Mouse (Mus musculus): ENCODE data around the gene Olfr547. TPM values are rescaled to one million over a fixed set of nuclear protein-coding genes. Genes with fewer than 3 reads are reported as not detected.
"Not testable (repeated sequence)": the region's sequence is repeated elsewhere in the genome, so short reads cannot be mapped to it uniquely, and the experiment has no call there.

Olfr547 gene
- not detected for total RNA-seq (2021)

GRCm38 (mm10) chr7:102534449-102534848, at the start of gene Olfr547:
Gene Olfr547, plus strand, starts transcription at chr7:102534749.
- DNase-seq = no peak

- DNase-seq = not testable (repeated sequence)
Observed at GRCm38 (mm10) chr7:102484766-102485165, 49.8 kb upstream of the Olfr547 start.

GRCm38 (mm10) chr7:102486105-102486504, 48.4 kb upstream of the Olfr547 start:
- DNase-seq = no peak

GRCm38 (mm10) chr7:102488161-102488560, 46.4 kb upstream of the Olfr547 start, which contains the start of gene Olfr544:
Gene Olfr544, minus strand, starts transcription at chr7:102488313.
- DNase-seq = no peak

- not testable (repeated sequence) for DNase-seq
Observed at GRCm38 (mm10) chr7:102494416-102494815, 40.1 kb upstream of the Olfr547 start.

- DNase-seq = no peak
Observed at GRCm38 (mm10) chr7:102499473-102499872, 35.1 kb upstream of the Olfr547 start, which contains the start of gene Olfr545. Gene Olfr545, minus strand, starts transcription at chr7:102499573.

- no peak for DNase-seq
Observed at GRCm38 (mm10) chr7:102501986-102502385, 32.6 kb upstream of the Olfr547 start.

GRCm38 (mm10) chr7:102506848-102507247, 27.7 kb upstream of the Olfr547 start:
- DNase-seq = peak; percentile 80

GRCm38 (mm10) chr7:102508066-102508465, 26.5 kb upstream of the Olfr547 start:
- DNase-seq = no peak

- DNase-seq = no peak
Observed at GRCm38 (mm10) chr7:102508666-102509065, 25.9 kb upstream of the Olfr547 start.

GRCm38 (mm10) chr7:102509726-102510125, 24.8 kb upstream of the Olfr547 start:
- DNase-seq = no peak

- no peak for DNase-seq
Observed at GRCm38 (mm10) chr7:102511927-102512326, 22.6 kb upstream of the Olfr547 start.

GRCm38 (mm10) chr7:102512814-102513435, 21.6 kb upstream of the Olfr547 start:
- DNase-seq = peak; percentile 92

GRCm38 (mm10) chr7:102514144-102514543, 20.4 kb upstream of the Olfr547 start:
- no peak for DNase-seq

- DNase-seq = peak; percentile 53
Observed at GRCm38 (mm10) chr7:102516261-102517050, 18.1 kb upstream of the Olfr547 start.

GRCm38 (mm10) chr7:102517051-102517335, 17.6 kb upstream of the Olfr547 start:
- no peak for DNase-seq

- no peak for DNase-seq
Observed at GRCm38 (mm10) chr7:102529052-102529451, 5.5 kb upstream of the Olfr547 start.

- DNase-seq = no peak
Observed at GRCm38 (mm10) chr7:102540596-102540995, 6.0 kb downstream of the Olfr547 start, which contains the start of gene Olfr548-ps1. Gene Olfr548-ps1, plus strand, starts transcription at chr7:102540896.

- no peak for DNase-seq
Observed at GRCm38 (mm10) chr7:102541251-102541650, 6.7 kb downstream of the Olfr547 start.

GRCm38 (mm10) chr7:102549570-102549969, 15.0 kb downstream of the Olfr547 start, which contains the start of gene Olfr549:
Gene Olfr549, plus strand, starts transcription at chr7:102549870.
- no peak for DNase-seq

- DNase-seq = no peak
Observed at GRCm38 (mm10) chr7:102553279-102553678, 18.7 kb downstream of the Olfr547 start.

- DNase-seq = peak; percentile 84
Observed at GRCm38 (mm10) chr7:102564999-102565997, 30.7 kb downstream of the Olfr547 start, which contains the start of gene Trim21. Gene Trim21, minus strand, starts transcription at chr7:102565486.

Measured in heart, postnatal 4 days (tissue).